Mouse (Mus musculus) heart, postnatal 14 days (tissue): ENCODE measurements around the gene Lrrc9. TPM values are rescaled to one million over a fixed set of nuclear protein-coding genes. Genes with fewer than 3 reads are reported as not detected.
A peak's percentile ranks its signal among the peaks of the same experiment; 100 is the strongest.

Experiments used
- DNase-seq, 2 experiments: peaks; one replicate each; pipeline ENCODE4 v3.0.0; 2021 to 2022
- intact Hi-C: fragments of 180-260 bp; cut with DNase I; formaldehyde crosslinking; loops from one replicate; pipeline ENCODE4 v1.15.1; 2025
- total RNA-seq, 2 experiments: library from RNA; stranded (reverse); gene quantifications; 2 replicates each; pipeline ENCODE4 v1.2.3; 2021

The Lrrc9 gene
- total RNA-seq, 2 experiments from 2014 or later, result 0.15 to 0.36 TPM

DNA sequence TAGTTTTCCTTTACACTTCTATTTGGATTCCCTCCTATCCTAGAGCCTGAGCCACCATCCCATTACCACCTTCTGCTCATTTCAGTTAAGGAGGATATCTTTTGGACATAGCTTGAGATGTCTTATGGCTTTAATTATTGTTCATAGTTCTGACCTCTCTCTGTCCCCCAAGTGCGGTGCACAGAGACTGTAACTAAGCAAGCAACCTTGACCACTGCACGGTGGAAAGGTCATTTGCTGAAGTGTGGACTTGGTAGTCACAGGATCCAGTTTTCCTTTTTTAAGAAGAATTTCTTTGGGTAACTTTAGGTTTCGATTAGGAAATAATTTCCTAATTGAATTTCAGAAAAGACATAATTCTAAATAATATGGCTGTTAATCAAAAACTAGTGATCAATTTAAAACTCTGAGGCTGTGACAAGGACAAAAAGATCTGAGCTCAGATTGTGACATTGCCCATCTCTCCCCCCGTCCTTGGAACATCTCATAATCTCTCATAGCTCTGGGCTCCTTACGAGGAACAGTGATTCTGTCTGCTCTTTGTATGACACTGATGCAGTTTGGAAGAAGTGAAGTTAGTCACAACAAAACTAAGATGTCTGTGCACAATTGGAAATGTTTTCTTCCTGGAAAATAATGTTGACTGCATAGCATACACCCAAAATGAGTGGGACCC is 24.3 kb downstream of the Lrrc9 start:
- intact Hi-C loops, result loop anchor here (10.0 kb wide), 1 partner anchor 509 kb away; no protein-coding TSS in a partner anchor
- no peak for DNase-seq

DNA sequence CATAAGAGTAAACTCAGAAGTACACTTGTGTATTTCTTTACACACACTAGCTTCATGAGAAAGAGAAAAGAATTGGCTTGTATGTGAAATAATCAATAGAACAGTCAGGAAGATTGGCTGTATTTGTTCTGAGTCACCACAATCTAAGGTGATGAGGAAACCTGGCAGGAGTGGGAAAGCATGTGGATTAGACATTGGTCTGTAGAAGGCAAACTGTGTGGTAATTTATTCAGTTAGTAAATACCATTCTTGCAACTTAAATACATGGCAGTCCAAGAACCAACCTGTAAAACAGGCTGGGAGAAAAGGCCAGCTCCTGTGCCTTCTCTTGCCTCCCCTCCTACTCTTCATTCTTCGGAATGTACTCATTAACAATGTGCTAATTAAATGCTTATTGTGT is 25.6 kb downstream of the Lrrc9 start:
- intact Hi-C loops, result loop anchor here (10.0 kb wide), 1 partner anchor 508 kb away; no protein-coding TSS in a partner anchor
- no peak for DNase-seq

DNA sequence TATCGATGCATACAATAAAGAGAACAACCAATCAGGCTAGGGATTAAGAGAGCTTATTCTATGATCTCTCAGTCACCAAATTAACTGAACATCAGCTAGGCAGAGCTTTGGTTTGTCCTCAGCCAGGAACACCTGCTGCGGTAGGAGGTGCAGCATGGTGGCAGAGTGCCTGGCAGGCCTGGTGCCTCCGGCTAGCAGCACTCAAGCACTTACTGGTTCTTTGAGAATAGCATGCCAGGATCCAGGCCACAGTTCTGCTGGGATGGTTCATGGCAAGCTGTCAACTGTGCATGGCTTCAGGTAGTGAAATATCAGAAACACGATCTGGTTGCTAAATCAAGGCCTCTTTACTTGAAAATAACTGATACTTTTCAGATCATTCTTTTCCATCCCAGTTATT is 26.1 kb downstream of the Lrrc9 start:
- intact Hi-C loops, result loop anchor here (10.0 kb wide), 1 partner anchor 507 kb away; no protein-coding TSS in a partner anchor
- DNase-seq, result no peak

GRCm38 (mm10) chr12:72476773-72477450 is 35.2 kb downstream of the Lrrc9 start:
- intact Hi-C loops, result no loop called here
- DNase-seq, result peak in 1 of 2 experiments; percentile 31

DNA sequence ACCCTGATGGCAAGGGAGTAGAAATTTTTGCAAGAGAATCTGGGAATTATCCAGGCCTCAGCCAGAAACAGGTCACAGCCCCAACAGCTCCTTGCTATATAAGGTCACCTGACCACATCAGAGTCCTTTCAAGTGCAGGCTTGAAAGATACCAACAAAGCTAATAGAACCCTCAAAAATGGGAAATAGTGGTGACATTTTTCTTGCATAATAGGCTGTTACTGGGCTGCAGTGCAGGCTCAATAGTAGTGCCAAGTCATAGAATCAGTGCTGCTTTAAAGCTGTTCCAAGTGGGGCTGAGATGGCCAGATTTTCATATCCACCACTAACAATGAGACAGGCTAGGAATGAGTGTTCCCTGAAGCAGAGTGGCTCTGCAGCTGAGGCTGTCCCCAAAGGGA is 40.6 kb downstream of the Lrrc9 start:
- intact Hi-C loops, result no loop called here
- no peak for DNase-seq

DNA sequence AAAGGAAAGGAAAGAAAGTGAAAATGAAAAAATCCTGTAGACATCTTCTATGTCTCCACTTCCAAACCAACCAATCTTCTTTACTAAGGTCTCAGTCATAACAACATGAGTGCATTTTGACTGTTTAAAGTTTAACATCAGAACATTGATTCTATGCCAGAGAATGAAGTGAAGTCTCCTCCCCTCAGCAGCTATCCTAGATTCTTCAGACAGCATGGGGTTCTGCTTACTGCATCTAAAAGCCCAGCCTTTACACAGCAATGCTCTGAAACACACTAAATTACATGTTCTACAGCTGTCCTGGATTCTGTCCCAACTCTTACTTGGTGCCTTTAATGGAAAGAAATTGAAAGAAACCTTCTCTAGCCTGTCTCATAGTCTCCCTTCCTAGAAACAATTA is 43.2 kb downstream of the Lrrc9 start:
- intact Hi-C loops, result no loop called here
- DNase-seq, result no peak

GRCm38 (mm10) chr12:72487498-72487897 is 45.8 kb downstream of the Lrrc9 start:
- no peak for DNase-seq
- intact Hi-C loops, result no loop called here

DNA sequence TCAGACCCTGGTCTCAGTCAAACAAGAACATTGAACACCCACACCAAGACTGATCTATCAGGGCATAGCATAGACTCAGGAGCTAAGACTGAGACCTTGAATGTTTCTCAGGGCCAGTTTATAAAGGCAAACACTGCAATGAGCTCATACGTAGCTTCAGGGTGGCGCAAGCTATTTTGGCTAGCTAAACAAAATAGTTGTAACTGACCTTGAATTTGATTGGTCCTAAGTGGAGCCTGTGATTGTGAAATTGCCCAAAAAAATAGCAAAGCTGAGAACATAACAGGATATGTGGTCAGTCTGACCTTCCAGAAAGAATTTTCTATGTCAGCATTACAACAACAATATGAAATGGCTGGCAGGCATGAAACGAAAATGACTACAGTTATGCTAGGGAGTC is 48.3 kb downstream of the Lrrc9 start:
- no peak for DNase-seq
- intact Hi-C loops, result no loop called here

DNA sequence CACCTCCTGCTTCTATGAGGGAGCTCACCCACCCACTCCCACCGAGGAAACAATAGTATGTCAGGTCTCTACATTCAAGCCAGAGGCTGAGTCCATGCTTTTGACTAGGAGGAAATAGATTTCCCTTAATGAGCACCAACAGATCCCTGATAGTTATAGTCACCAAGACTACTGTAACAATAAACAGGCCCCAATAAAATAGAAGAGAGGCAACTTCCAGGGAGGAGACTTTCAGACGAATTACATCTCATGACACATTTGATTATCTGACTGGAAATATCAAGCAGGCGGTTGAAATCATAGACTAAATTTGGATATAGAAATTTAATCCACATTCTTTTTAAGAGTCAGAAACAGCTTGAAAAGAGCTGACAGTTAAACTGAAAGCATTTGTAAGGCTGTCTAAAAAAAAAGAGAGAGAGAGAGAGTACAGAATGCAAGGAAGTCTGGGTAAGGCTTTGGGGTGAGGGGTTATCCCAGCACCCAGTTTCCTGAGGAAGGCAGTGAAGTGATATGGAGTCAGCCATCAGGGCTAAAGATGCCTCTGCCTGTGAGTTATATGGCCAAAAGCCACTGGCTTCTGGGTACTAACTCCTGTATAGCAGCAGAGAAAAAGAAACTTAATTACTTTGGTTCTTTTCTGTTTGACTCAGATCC is 49.5 kb downstream of the Lrrc9 start:
- intact Hi-C loops, result no loop called here
- DNase-seq, result no peak

DNA sequence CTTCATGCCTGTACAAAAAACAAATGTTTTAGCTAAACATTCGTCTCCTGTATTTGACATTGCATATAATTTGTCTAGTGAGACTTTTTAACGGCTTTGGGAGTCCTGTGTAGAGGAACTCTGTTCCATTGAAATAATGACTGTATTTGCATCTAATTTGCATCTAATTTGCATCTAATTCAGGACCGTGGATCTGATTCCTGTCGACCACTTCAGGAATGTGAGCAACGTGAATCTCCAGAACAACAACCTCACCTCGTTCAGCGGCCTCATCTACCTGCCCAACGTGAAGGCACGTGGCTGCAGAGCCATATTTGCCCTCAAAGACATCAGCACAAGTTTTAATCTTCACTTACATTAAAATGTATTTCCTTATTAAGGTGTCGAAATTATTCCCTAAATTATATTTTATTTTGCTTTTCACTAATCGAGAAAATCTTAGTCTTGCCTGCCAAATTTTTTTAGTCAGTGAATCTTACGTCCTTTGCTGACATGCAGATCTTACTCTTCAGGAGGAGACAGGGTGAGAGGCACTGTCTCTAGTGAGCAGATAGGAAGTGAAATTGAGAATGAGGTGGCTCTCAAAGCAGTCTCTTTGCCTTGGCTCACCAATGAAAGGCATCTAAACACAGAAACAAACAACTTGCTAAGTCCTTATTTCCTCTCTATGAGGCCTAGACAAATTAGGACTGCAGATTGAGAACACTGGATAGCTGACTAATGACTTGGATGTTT is 55.4 kb downstream of the Lrrc9 start:
- no peak for DNase-seq
- intact Hi-C loops, result no loop called here

DNA sequence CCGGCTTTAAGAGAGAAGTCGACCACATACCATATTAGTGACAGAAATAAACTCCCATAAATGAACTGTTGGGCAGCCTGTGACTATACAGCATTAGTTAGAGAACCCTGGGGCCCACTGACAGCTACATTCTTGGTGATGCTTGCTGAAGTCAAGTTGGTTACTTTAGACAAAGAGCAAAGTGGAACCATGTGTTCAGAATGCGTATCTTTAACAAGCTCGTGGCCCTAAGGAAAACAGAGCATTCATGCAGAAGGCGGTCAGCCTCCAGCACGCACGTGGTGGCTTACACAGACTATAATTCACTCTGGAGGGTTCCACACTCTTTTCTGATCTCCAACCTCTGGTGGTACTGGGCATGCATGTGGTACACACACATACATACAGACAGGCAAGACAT is 67.9 kb downstream of the Lrrc9 start:
- DNase-seq, result no peak
- intact Hi-C loops, result no loop called here

GRCm38 (mm10) chr12:72515446-72515845 is 73.8 kb downstream of the Lrrc9 start:
- peak in 1 of 2 experiments; percentile 28 for DNase-seq
- intact Hi-C loops, result loop anchor here (2.0 to 5.0 kb wide), 3 partner anchors 139 to 462 kb away; no protein-coding TSS in a partner anchor

DNA sequence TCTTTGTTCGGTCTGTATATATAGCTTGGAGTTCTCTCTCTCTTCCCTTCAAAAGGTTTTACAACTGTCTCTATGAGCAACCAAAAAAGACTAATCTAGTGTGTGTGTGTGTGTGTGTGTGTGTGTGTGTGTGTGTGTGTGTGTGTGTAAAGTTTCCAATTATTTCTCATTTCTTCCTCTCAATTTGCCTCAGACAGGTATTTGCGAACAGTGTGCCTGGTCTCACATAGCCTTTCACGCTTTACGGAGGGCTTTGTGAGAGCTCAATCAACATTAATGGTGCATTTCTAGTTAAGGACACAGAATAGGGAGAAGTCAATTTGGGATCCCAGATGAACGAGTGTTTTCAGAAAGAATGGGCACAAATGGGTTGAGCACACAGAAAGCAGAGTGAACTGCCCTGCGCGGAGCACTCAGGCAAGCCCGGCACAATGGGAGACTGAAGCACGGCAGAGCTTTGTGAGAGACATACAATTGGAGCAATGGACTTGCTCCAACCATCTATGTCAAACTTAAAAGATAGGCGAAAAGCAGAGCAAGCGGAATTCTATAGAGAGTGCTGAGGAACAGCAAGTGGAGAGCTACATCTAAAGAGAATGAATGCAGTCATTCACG is 76.6 kb downstream of the Lrrc9 start:
- DNase-seq, result no peak
- intact Hi-C loops, result loop anchor here (5.0 kb wide), 1 partner anchor 459 kb away; no protein-coding TSS in a partner anchor

GRCm38 (mm10) chr12:72519352-72519751 is 77.7 kb downstream of the Lrrc9 start:
- DNase-seq, result no peak
- intact Hi-C loops, result loop anchor here (5.0 kb wide), 1 partner anchor 458 kb away; no protein-coding TSS in a partner anchor

DNA sequence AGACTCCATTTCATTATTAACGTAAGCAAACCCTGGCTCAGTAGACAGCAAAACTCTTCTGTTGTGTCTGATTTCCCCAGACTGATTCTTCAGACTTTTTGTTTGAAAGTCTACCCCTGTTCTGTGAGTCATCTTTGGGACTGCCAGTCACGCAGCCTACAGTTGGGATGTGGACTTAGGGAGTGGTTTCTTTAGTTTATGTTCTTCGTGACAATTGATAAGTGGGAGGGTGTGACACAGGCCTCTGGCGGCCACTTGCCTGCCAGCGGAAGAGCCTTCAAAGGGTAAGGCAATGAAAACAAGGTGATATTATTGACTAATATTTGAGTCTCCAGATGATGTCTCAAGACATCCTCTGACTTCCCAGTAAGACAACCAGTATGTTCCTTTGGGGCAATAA is 78.2 kb downstream of the Lrrc9 start:
- DNase-seq, result no peak
- intact Hi-C loops, result loop anchor here (5.0 kb wide), 2 partner anchors 58 to 457 kb away; no protein-coding TSS in a partner anchor

DNA sequence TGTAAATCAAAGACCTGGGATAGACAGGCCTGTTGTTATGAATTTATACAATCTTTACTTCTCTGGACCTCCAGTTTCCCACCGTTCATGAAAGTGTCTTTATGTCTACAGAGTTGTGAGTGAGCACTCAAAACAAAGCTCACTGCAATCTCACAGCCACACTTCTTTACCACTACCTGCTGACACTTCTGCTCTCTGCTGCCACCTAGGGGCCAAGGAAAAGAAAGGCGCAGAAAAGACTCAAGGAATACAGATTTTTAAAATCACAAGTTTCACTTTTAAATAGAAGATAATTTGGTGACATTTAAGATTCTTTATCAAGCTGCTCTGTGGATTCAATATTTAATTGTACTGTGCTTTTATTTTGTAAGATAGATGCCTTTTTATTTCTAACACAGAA is 79.0 kb downstream of the Lrrc9 start:
- DNase-seq, result peak; percentile 75 to 79
- intact Hi-C loops, result loop anchor here (5.0 kb wide), 1 partner anchor 58 kb away; no protein-coding TSS in a partner anchor

DNA sequence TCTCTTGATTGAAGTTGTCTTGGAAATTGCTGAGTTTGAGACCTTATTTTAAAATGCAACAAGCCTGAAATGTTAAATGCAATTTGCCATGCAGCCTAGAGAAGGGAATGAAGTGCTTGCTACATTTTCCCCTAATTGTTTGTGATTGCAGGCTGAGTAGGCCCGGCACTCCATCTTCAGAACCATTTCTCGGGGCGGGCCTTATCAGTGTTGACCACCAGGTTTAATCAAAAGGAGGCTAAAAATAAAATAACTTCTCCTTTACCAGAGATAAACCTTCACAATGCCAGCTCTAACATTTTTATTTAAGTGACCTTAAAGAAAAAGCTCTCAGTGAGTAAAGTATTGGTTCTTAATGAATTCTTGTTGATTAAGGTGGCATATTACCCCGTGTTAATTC is 83.9 kb downstream of the Lrrc9 start:
- intact Hi-C loops, result no loop called here
- no peak for DNase-seq

DNA sequence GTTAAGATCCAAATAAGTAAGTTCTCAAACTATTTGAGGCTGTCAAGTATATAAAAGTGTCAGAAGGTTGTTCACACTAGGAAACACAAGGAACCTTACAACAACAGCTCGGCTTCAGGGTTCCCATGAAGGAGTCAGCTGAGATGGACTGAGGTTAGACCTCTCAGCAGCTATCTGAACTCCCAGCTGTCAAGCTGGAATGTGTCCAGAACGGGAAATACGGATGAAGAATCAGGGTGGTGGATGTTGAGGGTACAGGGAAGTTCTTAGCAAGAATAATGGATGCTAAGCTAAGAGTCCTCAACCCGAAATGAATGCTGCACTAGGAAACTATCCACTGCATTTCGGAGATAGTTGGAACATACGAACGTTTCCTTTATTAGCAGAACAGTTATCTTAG is 90.6 kb downstream of the Lrrc9 start:
- DNase-seq, result no peak
- intact Hi-C loops, result loop anchor here (10.0 kb wide), 2 partner anchors 312 to 448 kb away; partner anchors contain the start of genes Jkamp and L3hypdh

GRCm38 (mm10) chr12:72533986-72534385 is 92.3 kb downstream of the Lrrc9 start:
- DNase-seq, result no peak
- intact Hi-C loops, result loop anchor here (10.0 kb wide), 2 partner anchors 311 to 449 kb away; partner anchors contain the start of genes Jkamp and L3hypdh

DNA sequence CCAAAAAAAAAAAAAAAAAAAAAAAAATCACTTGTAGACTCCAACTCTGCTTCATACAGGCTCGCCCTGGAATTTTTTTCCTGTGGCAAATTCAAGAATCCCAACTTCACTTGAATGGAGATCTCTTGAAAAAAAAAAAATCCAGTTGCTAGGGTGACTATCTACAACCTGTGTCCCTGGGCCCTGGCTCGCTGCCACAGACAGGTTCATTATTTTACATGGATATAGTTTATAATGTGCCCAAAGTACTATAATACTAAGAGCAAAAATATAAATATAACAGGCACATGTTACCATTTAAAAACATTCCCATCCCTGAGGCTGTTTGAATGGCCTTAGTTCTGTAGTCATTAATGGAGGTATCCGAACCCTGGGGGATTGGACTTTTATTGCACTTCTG is 93.9 kb downstream of the Lrrc9 start:
- intact Hi-C loops, result loop anchor here (5.0 to 10.0 kb wide), 4 partner anchors 132 to 451 kb away; partner anchors contain the start of genes Jkamp and L3hypdh

More for the DNA sequence above, 93.9 kb downstream of the Lrrc9 start:
- no peak for DNase-seq
